Mouse (Mus musculus) limb, embryonic 15.5 days (tissue): ENCODE measurements at regions not wholly inside any gene's neighbourhood (a gene's known extent, or its start where the extent isn't known, plus 50 kb on each side); places are given as distances from the start of the nearest gene placed in this dataset.

Experiments
- ATAC-seq: fragments of 200-750 bp; cut with Nextera tagmentation; 2 replicates; pipeline ENCODE4 v1.8.0; 2017; ENCODE audit warnings: low read depth, moderate TSS enrichment; ENCODE audit not compliant: insufficient number of reproducible peaks, low FRiP score, low TSS enrichment
- H3K27ac ChIP-seq: fragments of 300-500 bp; sonication (generic); 2 replicates; pipeline ENCODE4 v1.5.1; 2015; ENCODE audit warnings: moderate library complexity, mild to moderate bottlenecking, inconsistent platforms
- H3K27me3 ChIP-seq: fragments of 300-500 bp; sonication (generic); 2 replicates; pipeline ENCODE4 v1.6.1; 2015; ENCODE audit warnings: inconsistent platforms
- H3K36me3 ChIP-seq: fragments of 300-500 bp; sonication (generic); 2 replicates; pipeline ENCODE4 v1.6.1; 2015; ENCODE audit warnings: inconsistent platforms
- H3K4me1 ChIP-seq: fragments of 300-500 bp; sonication (generic); 2 replicates; pipeline ENCODE4 v1.6.1; 2015; ENCODE audit warnings: inconsistent platforms
- H3K4me2 ChIP-seq: fragments of 300-500 bp; sonication (generic); 2 replicates; pipeline ENCODE4 v1.6.1; 2015; ENCODE audit warnings: mild to moderate bottlenecking, inconsistent platforms
- H3K4me3 ChIP-seq: fragments of 300-500 bp; sonication (generic); 2 replicates; pipeline ENCODE4 v1.5.1; 2015; ENCODE audit warnings: mild to moderate bottlenecking, inconsistent platforms
- H3K9ac ChIP-seq: fragments of 300-500 bp; sonication (generic); 2 replicates; pipeline ENCODE4 v1.6.1; 2015; ENCODE audit warnings: inconsistent platforms
- H3K9me3 ChIP-seq: fragments of 300-500 bp; sonication (generic); 2 replicates; pipeline ENCODE4 v1.6.1; 2016; ENCODE audit warnings: inconsistent platforms
- WGBS: fragments of 180-500 bp; shearing (Covaris S2); methylation state at CpG from one replicate; pipeline ENCODE4 v1.1.7; 2015; 5-methylcytosine and 5-hydroxymethylcytosine counted together

GRCm38 (mm10) chr9:112715197-112715762 lies 479.5 kb upstream of the Arpp21 start:
- Histone ChIP-seq H3K36me3 (no peaks in the 10 kb centered on the region), H3K9me3 (no peaks in the 10 kb centered on the region), H3K4me1 (no peaks in the 10 kb centered on the region), H3K27me3 (no peaks in the 10 kb centered on the region), H3K4me3 (no peak overlapping the region), H3K9ac (no peak overlapping the region), H3K4me2 (no peak overlapping the region), H3K27ac (no peak overlapping the region)
- ATAC-seq: no peak
- WGBS: 80% methylated on average over 1 of the region's 1 CpGs

- H3K36me3 ChIP-seq: no peaks in the 10 kb centered on the region
- H3K4me1 ChIP-seq: no peaks in the 10 kb centered on the region
- H3K4me2 ChIP-seq: no peak overlapping the region
- no peak overlapping the region for H3K27ac ChIP-seq
- no peak overlapping the region for H3K4me3 ChIP-seq
- H3K27me3 ChIP-seq: no peaks in the 10 kb centered on the region
- no peaks in the 10 kb centered on the region for H3K9me3 ChIP-seq
- no peak for ATAC-seq
- no peak overlapping the region for H3K9ac ChIP-seq
- 80% methylated on average over 1 of the region's 1 CpGs for WGBS
Observed at GRCm38 (mm10) chr9:112678866-112679265, 443.1 kb upstream of the Arpp21 start.

- Histone ChIP-seq H3K9me3 (no peaks in the 10 kb centered on the region), H3K4me1 (no peaks in the 10 kb centered on the region), H3K4me2 (no peak overlapping the region), H3K4me3 (no peak overlapping the region), H3K27ac (no peak overlapping the region), H3K9ac (no peak overlapping the region), H3K27me3 (no peaks in the 10 kb centered on the region), H3K36me3 (no peaks in the 10 kb centered on the region)
- WGBS: 34% methylated on average over 5 of the region's 5 CpGs
- ATAC-seq: no peak
Observed at GRCm38 (mm10) chr9:112675232-112675631, 439.5 kb upstream of the Arpp21 start.
